Mouse (Mus musculus) v-Abl transformed pro-B cells (cell line): ENCODE results near the gene Dlgap1.

Experiments used
- in situ Hi-C, 2 experiments: fragments of 400-800 bp; cut with MboI; formaldehyde crosslinking; loops; one replicate each; pipeline ENCODE4 v1.15.1; 2025; ENCODE audit not compliant: unreplicated experiment in 2 of 2

Gene Dlgap1

DNA sequence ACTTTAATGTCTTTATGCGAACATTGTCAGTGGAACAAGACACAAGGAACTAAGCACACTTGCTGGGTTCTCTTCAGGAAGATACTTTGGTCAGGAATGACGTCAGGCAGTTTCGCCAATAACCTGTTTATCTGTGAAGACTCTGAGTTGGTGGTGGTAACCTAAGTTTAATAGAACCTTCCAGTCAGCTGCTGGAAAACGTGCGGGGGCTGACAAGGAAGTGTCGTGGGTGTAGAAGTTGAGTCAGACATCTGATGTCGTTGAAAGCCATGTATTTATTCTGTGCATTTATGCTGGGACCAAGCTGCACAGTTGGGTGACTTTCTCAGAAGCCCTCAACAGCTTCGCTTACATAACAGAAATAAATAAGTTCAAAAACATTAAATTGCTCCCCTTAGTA lies 477.6 kb downstream of the Dlgap1 start:
- in situ Hi-C loops = no loop called here

DNA sequence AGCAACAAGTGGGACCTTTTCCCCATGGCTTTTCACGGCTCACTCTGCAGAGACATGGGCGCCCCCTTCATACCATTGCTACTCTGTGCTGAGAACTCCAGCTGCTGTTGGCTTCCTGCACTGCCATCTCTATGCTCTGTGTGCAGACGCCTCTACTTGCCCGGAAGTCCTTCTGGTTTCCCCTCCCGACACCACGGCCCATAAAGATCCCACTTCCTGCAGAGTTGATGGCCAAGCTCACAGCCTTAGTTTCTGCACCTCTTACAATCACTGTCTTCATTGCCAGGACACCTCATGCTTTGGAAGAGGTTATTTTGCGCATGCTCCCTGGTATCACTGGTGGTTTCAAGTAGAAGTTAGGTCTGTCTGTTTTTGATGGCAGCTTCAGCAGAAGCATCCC lies 486.2 kb downstream of the Dlgap1 start:
- in situ Hi-C loops = no loop called here

DNA sequence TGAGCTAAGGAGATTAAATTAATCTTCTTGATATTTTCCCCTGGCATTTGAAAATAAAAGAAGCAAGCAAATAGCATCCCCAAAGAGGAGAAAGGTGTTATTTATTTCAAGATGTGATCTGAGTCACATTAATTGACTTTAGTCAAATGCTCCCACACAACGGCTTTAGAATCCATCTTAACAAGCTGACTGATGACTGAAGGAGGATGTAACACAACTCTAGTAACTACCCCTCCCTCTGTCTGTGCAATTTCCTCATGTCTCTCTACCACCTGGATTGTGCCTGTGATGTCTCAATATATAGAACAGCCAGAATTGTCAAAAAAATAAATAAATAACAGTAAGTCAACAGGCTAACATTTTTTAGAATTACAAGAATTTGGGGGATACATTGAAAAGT lies 488.2 kb downstream of the Dlgap1 start:
- in situ Hi-C loops = no loop called here

DNA sequence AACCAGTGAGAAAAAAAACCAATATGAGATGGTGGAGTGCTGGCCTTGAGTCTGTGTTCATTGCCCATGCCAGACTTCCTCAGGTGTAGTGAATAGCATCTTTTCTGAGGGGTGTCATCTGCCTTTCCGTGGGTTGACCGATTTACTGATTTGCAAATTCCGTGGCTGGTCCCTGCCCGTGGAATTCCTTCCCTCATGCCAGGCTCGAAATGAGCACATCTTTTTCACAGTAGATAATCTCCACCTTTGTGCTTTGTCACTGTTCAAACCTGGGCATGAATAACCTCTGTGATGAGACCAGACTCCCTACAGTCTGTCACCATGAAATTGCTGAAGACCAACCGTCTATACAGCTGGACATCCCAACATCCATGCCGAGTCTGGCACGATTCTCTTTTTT lies 493.4 kb downstream of the Dlgap1 start:
- in situ Hi-C loops = no loop called here

- in situ Hi-C loops = no loop called here
Measured at GRCm38 (mm10) chr17:70462771-70463491, 494.1 kb downstream of the Dlgap1 start.

GRCm38 (mm10) chr17:70466413-70466812 lies 497.5 kb downstream of the Dlgap1 start:
- in situ Hi-C loops = no loop called here

DNA sequence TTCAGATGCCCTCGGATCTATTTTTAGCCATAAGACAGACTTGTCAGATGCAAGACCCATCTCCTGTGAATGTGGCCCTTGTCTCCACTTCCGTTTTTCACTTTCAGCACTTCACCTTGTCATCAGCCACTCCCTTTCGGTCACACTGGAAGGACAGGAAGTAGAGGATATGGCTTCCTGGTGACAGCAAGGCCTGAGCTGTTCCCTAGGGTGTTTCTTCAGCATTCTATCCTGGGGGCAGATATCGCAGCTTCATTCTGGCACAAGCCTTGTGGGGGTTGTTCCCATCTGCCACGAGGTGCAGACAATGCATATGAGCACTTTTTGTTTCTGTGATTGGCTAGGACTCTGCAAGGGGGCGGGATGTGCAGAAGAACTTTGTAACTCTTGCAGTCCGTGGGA lies 502.1 kb downstream of the Dlgap1 start:
- in situ Hi-C loops = no loop called here

DNA sequence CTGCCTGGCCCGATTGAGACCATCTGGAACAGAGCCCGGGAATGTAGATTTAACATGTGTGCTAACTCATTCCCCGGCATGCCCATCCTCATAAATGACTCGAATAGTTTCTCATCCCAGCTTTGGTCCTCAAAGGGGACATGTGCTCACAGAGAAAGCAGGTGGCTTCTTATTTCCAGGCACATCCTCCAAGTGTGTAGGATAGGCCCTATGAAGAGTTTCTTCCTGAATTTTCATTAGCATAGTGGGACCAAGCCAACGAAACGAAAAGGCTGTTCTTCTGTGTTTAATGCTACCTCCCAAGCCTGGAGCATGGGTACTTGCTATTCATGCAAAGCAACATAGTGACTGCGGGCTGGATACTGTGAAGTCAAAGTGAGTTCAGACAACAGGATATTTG lies 503.3 kb downstream of the Dlgap1 start:
- in situ Hi-C loops = no loop called here

DNA sequence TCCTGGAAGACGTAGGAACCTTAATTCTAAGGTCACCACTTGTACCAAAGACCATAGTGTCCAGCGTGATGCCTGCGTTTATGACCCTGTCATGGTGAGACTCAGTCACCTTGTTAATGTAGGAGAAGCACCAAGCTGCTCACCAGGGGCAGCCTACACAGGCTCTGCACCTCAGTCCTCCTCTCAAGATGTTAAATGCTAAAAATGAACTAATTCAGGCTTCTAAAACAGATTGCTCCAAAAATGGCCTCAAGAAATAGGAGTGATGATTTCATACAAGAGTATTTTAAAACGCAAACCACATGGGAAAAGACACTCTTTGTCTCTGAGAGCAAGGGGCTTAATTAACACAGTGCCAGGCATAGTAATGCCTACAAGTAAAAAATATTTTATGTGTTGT lies 505.0 kb downstream of the Dlgap1 start:
- in situ Hi-C loops = no loop called here

- in situ Hi-C loops = no loop called here
Measured at GRCm38 (mm10) chr17:70483716-70484115, 514.8 kb downstream of the Dlgap1 start.

DNA sequence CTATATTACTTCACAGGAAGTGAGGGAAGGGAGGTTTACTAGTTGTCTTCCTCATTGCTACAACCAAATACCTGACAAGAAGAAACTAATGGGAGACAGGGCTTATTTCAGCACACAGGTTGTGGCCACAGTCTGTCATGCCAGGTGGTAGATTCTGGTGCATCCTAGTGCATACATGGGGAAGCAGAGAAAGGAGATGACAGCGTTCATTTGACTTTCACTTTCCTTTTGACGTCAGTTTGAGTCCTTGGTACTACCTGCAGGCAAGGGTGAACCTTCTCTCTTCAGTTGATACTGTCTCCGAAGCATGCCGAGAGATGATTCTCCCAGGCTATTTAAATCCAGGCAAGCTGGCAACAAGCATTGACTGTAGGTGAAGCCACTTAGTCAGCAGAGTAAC lies 516.8 kb downstream of the Dlgap1 start:
- in situ Hi-C loops = no loop called here

GRCm38 (mm10) chr17:70486259-70486658 lies 517.4 kb downstream of the Dlgap1 start:
- in situ Hi-C loops = no loop called here

DNA sequence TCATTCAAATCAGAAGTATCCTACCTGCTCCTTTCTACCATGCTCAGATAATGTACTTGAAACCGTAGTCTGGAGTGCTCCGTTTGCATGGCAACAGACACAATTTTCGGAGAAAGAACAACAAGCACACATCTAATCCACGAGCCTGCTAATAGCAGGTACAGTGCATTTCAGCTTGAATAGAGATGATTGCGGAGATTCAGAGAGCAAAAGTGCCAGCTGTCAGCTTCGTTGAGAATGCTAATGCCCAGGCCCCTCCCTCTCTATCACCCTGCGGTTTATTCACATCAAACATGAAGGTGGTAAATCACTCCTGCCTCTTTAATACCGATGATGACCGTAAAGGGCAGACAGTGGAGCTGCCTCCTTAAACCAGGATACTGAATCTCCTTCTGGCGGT lies 518.0 kb downstream of the Dlgap1 start:
- in situ Hi-C loops = no loop called here

DNA sequence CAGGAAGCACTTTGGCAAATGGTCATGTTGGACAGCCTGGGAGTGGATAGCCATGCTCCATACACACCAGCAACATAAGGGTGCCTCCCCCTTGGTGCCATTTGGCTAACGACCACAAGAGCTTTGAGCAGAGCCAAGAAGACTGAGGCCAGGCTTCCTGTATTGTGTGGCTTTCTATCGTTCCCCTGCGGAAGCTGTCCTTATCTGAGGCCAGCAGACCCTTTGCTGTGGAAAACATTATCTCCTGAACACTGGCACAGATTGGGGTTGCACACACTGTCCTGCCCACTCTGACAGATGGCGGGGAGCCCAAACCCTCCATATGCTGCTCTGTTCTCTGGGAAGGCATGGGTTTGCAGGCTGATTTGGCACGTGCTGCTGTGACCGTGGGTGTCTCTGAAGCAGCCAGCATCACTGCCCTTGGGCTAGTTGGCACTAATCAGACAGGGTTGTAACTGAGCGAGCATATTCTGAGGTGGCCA lies 520.0 kb downstream of the Dlgap1 start:
- in situ Hi-C loops = no loop called here

GRCm38 (mm10) chr17:70491575-70491974 lies 522.7 kb downstream of the Dlgap1 start:
- in situ Hi-C loops = no loop called here

GRCm38 (mm10) chr17:70494338-70494737 lies 525.5 kb downstream of the Dlgap1 start:
- in situ Hi-C loops = no loop called here

GRCm38 (mm10) chr17:70498256-70498655 lies 529.4 kb downstream of the Dlgap1 start:
- in situ Hi-C loops = no loop called here

- in situ Hi-C loops = no loop called here
Measured at GRCm38 (mm10) chr17:70501933-70502332, 533.1 kb downstream of the Dlgap1 start.

- in situ Hi-C loops = no loop called here
Measured at GRCm38 (mm10) chr17:70507759-70508158, 538.9 kb downstream of the Dlgap1 start.

DNA sequence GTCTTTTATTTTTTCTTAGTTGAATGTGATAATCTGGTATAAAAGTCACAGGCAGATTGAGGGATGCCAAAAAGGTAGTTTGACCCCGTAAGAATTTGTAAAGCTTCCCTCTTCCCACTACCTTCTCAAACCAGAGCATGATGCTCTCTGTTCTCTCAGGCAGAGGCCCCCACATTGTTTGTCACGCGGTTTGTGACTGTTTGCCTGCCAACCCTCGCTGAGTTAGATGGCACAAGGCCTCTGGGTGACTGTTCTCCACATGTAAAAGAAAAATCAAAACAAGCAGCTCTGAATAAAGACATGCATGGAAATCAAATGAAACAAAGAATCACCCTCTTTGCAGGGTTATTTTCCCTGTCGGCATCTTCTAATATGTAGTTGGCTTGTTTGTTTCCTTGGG lies 541.6 kb downstream of the Dlgap1 start:
- in situ Hi-C loops = no loop called here

- in situ Hi-C loops = no loop called here
Measured at GRCm38 (mm10) chr17:70511401-70511800, 542.5 kb downstream of the Dlgap1 start.

DNA sequence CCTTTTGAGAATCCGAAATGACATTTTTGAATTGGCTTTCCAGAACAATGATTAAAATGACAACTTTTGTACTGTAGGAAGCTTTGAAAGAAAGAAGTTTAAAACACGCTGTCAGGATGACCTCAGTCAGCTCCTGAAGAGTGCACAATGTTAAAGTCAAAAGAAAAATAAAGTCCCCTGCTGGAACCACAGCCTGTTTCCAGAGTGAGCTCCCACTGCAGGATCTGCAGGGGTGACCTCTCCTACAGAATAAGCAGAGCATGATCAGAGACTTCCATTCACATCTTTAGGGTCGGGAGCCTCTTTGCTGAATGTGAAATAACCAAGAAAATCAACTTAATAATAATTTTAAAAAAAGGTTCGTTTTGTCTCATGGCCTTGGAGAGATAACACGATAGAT lies 544.9 kb downstream of the Dlgap1 start:
- in situ Hi-C loops = no loop called here

GRCm38 (mm10) chr17:70516506-70516905 lies 547.6 kb downstream of the Dlgap1 start:
- in situ Hi-C loops = no loop called here
